Mouse (Mus musculus) cortical plate, adult 2 months (tissue): ENCODE data around the gene Pdgfa.

ENCODE experiments used
- CTCF ChIP-seq: fragments of 200-500 bp; IDR thresholded peaks from 2 replicates; pipeline ENCODE4 v1.5.1; 2011; ENCODE audit warnings: mild to moderate bottlenecking, control low read depth, low read length; ENCODE audit not compliant: insufficient read depth; ENCODE audit errors: extremely low read depth
- POLR2A ChIP-seq: fragments of 200-500 bp; IDR thresholded peaks from 2 replicates; pipeline ENCODE4 v1.6.1; 2011; ENCODE audit warnings: mild to moderate bottlenecking, low read length, control low read depth; ENCODE audit not compliant: insufficient read depth; ENCODE audit errors: extremely low read depth

GRCm38 (mm10) chr5:138993371-138994107, 3.6 kb downstream of the Pdgfa start:
- TF ChIP-seq CTCF (no peak), POLR2A (no peak)
